Mouse (Mus musculus): ENCODE results near the gene Fras1.

GRCm38 (mm10) chr5:96422716-96423115 lies 49.0 kb downstream of the Fras1 start:
- TF ChIP-seq GATA1 (IDR thresholded peaks at IDR 0.05; ENCODE audit: low read length) (no peak), TAL1 (IDR thresholded peaks at IDR 0.05; ENCODE audit: low read length) (no peak)

Measured in erythroblast, embryonic 14.5 days (primary cell).